Mouse (Mus musculus): ENCODE measurements around the gene Btbd8. TPM values are rescaled to one million over a fixed set of nuclear protein-coding genes. Genes with fewer than 3 reads are reported as not detected.

Btbd8 gene
- polyA plus RNA-seq, 1 experiment from 2014 or later: 3.8 TPM

- Histone ChIP-seq H3K27ac (replicated peaks in 1 of 2; ENCODE audit: control insufficient read depth in 1 of 2, insufficient read depth in 1 of 2, low read depth in 2 of 2, low read length in 2 of 2) (no peak overlapping the region), H3K4me1 (ENCODE audit: control insufficient read depth in 2 of 2, insufficient read depth in 2 of 2, low read length in 2 of 2) (no peaks in the 10 kb centered on the region), H3K4me3 (ENCODE audit: control insufficient read depth in 1 of 2, insufficient read depth in 1 of 2, low read depth in 1 of 2, low read length in 2 of 2) (no peak overlapping the region), H3K36me3 (ENCODE audit: control insufficient read depth, insufficient read depth, low read length) (peaks cover 10% of the 10 kb centered on the region), H3K4me2 (ENCODE audit: low read length) (no peak overlapping the region), H3K9me3 (ENCODE audit: control insufficient read depth, low read length) (no peaks in the 10 kb centered on the region), H3K27me3 (ENCODE audit: control insufficient read depth, insufficient read depth, low read length) (no peaks in the 10 kb centered on the region), H3K9ac (ENCODE audit: low read length) (no peak overlapping the region)
- WGBS: 89% methylated on average over 5 of the region's 5 CpGs
- ATAC-seq (ENCODE audit: insufficient number of reproducible peaks, insufficient read depth, low FRiP score, low read depth): no peak
Observed at GRCm38 (mm10) chr5:107450299-107450698, 12.5 kb downstream of the Btbd8 start.

GRCm38 (mm10) chr5:107462147-107463076, 24.6 kb downstream of the Btbd8 start:
- no peaks in the 10 kb centered on the region for H3K27me3 ChIP-seq (ENCODE audit: control insufficient read depth, insufficient read depth, low read length)
- H3K27ac ChIP-seq (replicated peaks in 1 of 2; ENCODE audit: control insufficient read depth in 1 of 2, insufficient read depth in 1 of 2, low read depth in 2 of 2, low read length in 2 of 2): no peak overlapping the region
- H3K4me1 ChIP-seq (ENCODE audit: control insufficient read depth in 2 of 2, insufficient read depth in 2 of 2, low read length in 2 of 2): peaks cover 9 to 10% of the 10 kb centered on the region in 2 experiments
- H3K36me3 ChIP-seq (ENCODE audit: control insufficient read depth, insufficient read depth, low read length): no peaks in the 10 kb centered on the region
- 81% methylated on average over 4 of the region's 4 CpGs for WGBS
- no peak overlapping the region for H3K9ac ChIP-seq (ENCODE audit: low read length)
- H3K9me3 ChIP-seq (ENCODE audit: control insufficient read depth, low read length): no peaks in the 10 kb centered on the region
- H3K4me3 ChIP-seq (ENCODE audit: control insufficient read depth in 1 of 2, insufficient read depth in 1 of 2, low read depth in 1 of 2, low read length in 2 of 2): no peak overlapping the region
- no peak overlapping the region for H3K4me2 ChIP-seq (ENCODE audit: low read length)
- no peak for ATAC-seq (ENCODE audit: insufficient number of reproducible peaks, insufficient read depth, low FRiP score, low read depth)

- H3K4me2 ChIP-seq (ENCODE audit: low read length): peak overlapping the region; percentile 34; the same call in 1 of the 2 replicates
Observed at GRCm38 (mm10) chr5:107466501-107466900, 28.7 kb downstream of the Btbd8 start.

GRCm38 (mm10) chr5:107467098-107467497, 29.3 kb downstream of the Btbd8 start:
- H3K9me3 ChIP-seq (ENCODE audit: control insufficient read depth, low read length): no peaks in the 10 kb centered on the region
- H3K4me2 ChIP-seq (ENCODE audit: low read length): peak overlapping the region; percentile 21; the same call in 1 of the 2 replicates
- no peaks in the 10 kb centered on the region for H3K36me3 ChIP-seq (ENCODE audit: control insufficient read depth, insufficient read depth, low read length)
- 53% methylated on average over 4 of the region's 4 CpGs for WGBS
- ATAC-seq (ENCODE audit: insufficient number of reproducible peaks, insufficient read depth, low FRiP score, low read depth): no peak
- H3K9ac ChIP-seq (ENCODE audit: low read length): peak overlapping the region; percentile 31; the same call in 1 of the 2 replicates
- H3K4me1 ChIP-seq (ENCODE audit: control insufficient read depth in 2 of 2, insufficient read depth in 2 of 2, low read length in 2 of 2): peaks cover 9 to 12% of the 10 kb centered on the region in 2 experiments
- no peaks in the 10 kb centered on the region for H3K27me3 ChIP-seq (ENCODE audit: control insufficient read depth, insufficient read depth, low read length)
- peak overlapping the region; percentile 26 to 67 for H3K27ac ChIP-seq (replicated peaks in 1 of 2; ENCODE audit: control insufficient read depth in 1 of 2, insufficient read depth in 1 of 2, low read depth in 2 of 2, low read length in 2 of 2)
- no peak overlapping the region for H3K4me3 ChIP-seq (ENCODE audit: control insufficient read depth in 1 of 2, insufficient read depth in 1 of 2, low read depth in 1 of 2, low read length in 2 of 2)

More at GRCm38 (mm10) chr5:107466501-107466900, 28.7 kb downstream of the Btbd8 start:
- no peak for ATAC-seq (ENCODE audit: insufficient number of reproducible peaks, insufficient read depth, low FRiP score, low read depth)
- H3K9ac ChIP-seq (ENCODE audit: low read length): no peak overlapping the region; the same call in 1 of the 2 replicates
- no peaks in the 10 kb centered on the region for H3K9me3 ChIP-seq (ENCODE audit: control insufficient read depth, low read length)
- peak overlapping the region; percentile 26 to 67; a peak in 3 of 4 replicates for H3K27ac ChIP-seq (replicated peaks in 1 of 2; ENCODE audit: control insufficient read depth in 1 of 2, insufficient read depth in 1 of 2, low read depth in 2 of 2, low read length in 2 of 2)
- no peak overlapping the region for H3K4me3 ChIP-seq (ENCODE audit: control insufficient read depth in 1 of 2, insufficient read depth in 1 of 2, low read depth in 1 of 2, low read length in 2 of 2)
- no peaks in the 10 kb centered on the region for H3K36me3 ChIP-seq (ENCODE audit: control insufficient read depth, insufficient read depth, low read length)
- WGBS: 11% methylated on average over 5 of the region's 5 CpGs
- no peaks in the 10 kb centered on the region for H3K27me3 ChIP-seq (ENCODE audit: control insufficient read depth, insufficient read depth, low read length)
- peaks cover 9 to 12% of the 10 kb centered on the region in 2 experiments for H3K4me1 ChIP-seq (ENCODE audit: control insufficient read depth in 2 of 2, insufficient read depth in 2 of 2, low read length in 2 of 2)

- Histone ChIP-seq H3K4me2 (ENCODE audit: low read length) (no peak overlapping the region), H3K4me1 (ENCODE audit: control insufficient read depth in 2 of 2, insufficient read depth in 2 of 2, low read length in 2 of 2) (peaks cover 9 to 12% of the 10 kb centered on the region in 2 experiments), H3K27ac (replicated peaks in 1 of 2; ENCODE audit: control insufficient read depth in 1 of 2, insufficient read depth in 1 of 2, low read depth in 2 of 2, low read length in 2 of 2) (no peak overlapping the region), H3K36me3 (ENCODE audit: control insufficient read depth, insufficient read depth, low read length) (no peaks in the 10 kb centered on the region), H3K9ac (ENCODE audit: low read length) (no peak overlapping the region), H3K9me3 (ENCODE audit: control insufficient read depth, low read length) (no peaks in the 10 kb centered on the region), H3K27me3 (ENCODE audit: control insufficient read depth, insufficient read depth, low read length) (no peaks in the 10 kb centered on the region), H3K4me3 (ENCODE audit: control insufficient read depth in 1 of 2, insufficient read depth in 1 of 2, low read depth in 1 of 2, low read length in 2 of 2) (no peak overlapping the region)
- 31% methylated on average over 10 of the region's 10 CpGs for WGBS
- no peak for ATAC-seq (ENCODE audit: insufficient number of reproducible peaks, insufficient read depth, low FRiP score, low read depth)
Observed at GRCm38 (mm10) chr5:107470600-107471329, 33.0 kb downstream of the Btbd8 start.

- no peak overlapping the region for H3K4me3 ChIP-seq (ENCODE audit: control insufficient read depth in 1 of 2, insufficient read depth in 1 of 2, low read depth in 1 of 2, low read length in 2 of 2)
- no peak overlapping the region for H3K27ac ChIP-seq (replicated peaks in 1 of 2; ENCODE audit: control insufficient read depth in 1 of 2, insufficient read depth in 1 of 2, low read depth in 2 of 2, low read length in 2 of 2)
- H3K27me3 ChIP-seq (ENCODE audit: control insufficient read depth, insufficient read depth, low read length): no peaks in the 10 kb centered on the region
- no peak overlapping the region for H3K9ac ChIP-seq (ENCODE audit: low read length)
- H3K9me3 ChIP-seq (ENCODE audit: control insufficient read depth, low read length): no peaks in the 10 kb centered on the region
- WGBS: 72% methylated on average over 2 of the region's 2 CpGs
- no peak for ATAC-seq (ENCODE audit: insufficient number of reproducible peaks, insufficient read depth, low FRiP score, low read depth)
- H3K36me3 ChIP-seq (ENCODE audit: control insufficient read depth, insufficient read depth, low read length): no peaks in the 10 kb centered on the region
- no peaks in the 10 kb centered on the region for H3K4me1 ChIP-seq (ENCODE audit: control insufficient read depth in 2 of 2, insufficient read depth in 2 of 2, low read length in 2 of 2)
- H3K4me2 ChIP-seq (ENCODE audit: low read length): no peak overlapping the region
Observed at GRCm38 (mm10) chr5:107480194-107480593, 42.4 kb downstream of the Btbd8 start.

- Histone ChIP-seq H3K4me2 (ENCODE audit: low read length) (no peak overlapping the region), H3K27ac (replicated peaks in 1 of 2; ENCODE audit: control insufficient read depth in 1 of 2, insufficient read depth in 1 of 2, low read depth in 2 of 2, low read length in 2 of 2) (no peak overlapping the region), H3K9ac (ENCODE audit: low read length) (no peak overlapping the region), H3K36me3 (ENCODE audit: control insufficient read depth, insufficient read depth, low read length) (peaks cover 18% of the 10 kb centered on the region), H3K9me3 (ENCODE audit: control insufficient read depth, low read length) (no peaks in the 10 kb centered on the region), H3K27me3 (ENCODE audit: control insufficient read depth, insufficient read depth, low read length) (no peaks in the 10 kb centered on the region), H3K4me1 (ENCODE audit: control insufficient read depth in 2 of 2, insufficient read depth in 2 of 2, low read length in 2 of 2) (peaks cover 5 to 7% of the 10 kb centered on the region in 2 experiments), H3K4me3 (ENCODE audit: control insufficient read depth in 1 of 2, insufficient read depth in 1 of 2, low read depth in 1 of 2, low read length in 2 of 2) (no peak overlapping the region)
- ATAC-seq (ENCODE audit: insufficient number of reproducible peaks, insufficient read depth, low FRiP score, low read depth): no peak
- 57% methylated on average over 4 of the region's 4 CpGs for WGBS
Observed at GRCm38 (mm10) chr5:107488996-107489395, 51.2 kb downstream of the Btbd8 start.

Measured in heart, embryonic 14.5 days (tissue).